Mouse (Mus musculus): ENCODE data around the gene Nckap1l. TPM values are rescaled to one million over a fixed set of nuclear protein-coding genes. Genes with fewer than 3 reads are reported as not detected.
"Not testable (repeated sequence)": the region's sequence is repeated elsewhere in the genome, so short reads cannot be mapped to it uniquely, and the experiment has no call there.

The Nckap1l gene
- total RNA-seq (2022), result 1 to 10 TPM in 1 of 4 experiments, under 1 TPM in 3; 0.27 to 1.0 (median 0.63) TPM

- DNase-seq (ENCODE audit: low spot score in 2 of 2), result no peak
These were observed at the start of gene Nckap1l for GRCm38 (mm10) chr15:103453551-103454218. Gene Nckap1l (plus strand): TSS chr15:103453794.

DNA sequence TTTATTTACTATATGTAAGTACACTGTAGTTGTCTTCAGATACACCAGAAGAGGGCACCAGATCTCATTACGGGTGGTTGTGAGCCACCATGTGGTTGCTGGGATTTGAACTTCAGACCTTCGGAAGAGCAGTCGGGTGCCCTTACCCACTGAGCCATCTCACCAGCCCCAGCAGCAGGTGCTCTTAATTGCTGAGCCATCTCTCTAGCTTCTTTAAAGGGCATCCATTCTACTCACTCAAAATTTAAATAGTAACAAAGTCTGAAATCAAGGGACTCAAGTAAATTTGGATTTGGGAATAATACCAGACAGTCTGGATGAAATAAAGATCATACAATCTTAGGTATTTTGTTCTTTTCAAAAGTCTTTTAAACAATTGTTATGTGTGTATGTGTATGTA, 48.0 kb upstream of the Nckap1l start:
- DNase-seq (ENCODE audit: low spot score in 2 of 2), result not testable (repeated sequence)

- DNase-seq (ENCODE audit: low spot score in 2 of 2), result no peak
These were observed 26.6 kb upstream of the Nckap1l start for GRCm38 (mm10) chr15:103427017-103427416.

DNA sequence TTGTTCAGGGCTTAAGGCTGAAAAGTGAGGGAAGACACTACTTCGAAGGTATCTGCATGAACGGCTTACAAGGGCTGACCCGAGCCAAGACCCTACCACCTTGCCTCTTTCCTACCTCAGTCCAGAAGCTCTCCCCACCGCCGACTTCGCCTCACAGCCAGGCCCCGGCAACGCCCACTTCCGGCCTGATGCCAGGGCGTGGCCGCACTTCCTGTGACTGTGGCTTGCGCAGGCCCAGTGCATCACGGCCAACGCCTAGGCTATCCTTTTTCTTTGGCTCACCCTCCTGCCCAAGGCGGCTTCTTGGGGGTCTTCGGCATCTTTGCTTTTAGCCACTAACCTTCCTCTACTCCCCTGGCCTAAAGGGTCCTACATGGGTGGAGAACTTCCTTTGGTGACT, 23.4 kb upstream of the Nckap1l start, which contains the start of gene Gtsf1:
Gene Gtsf1, minus strand, starts transcription at position 230 of the 400 bp plus-strand sequence.
- DNase-seq (ENCODE audit: low spot score in 2 of 2), result no peak

DNA sequence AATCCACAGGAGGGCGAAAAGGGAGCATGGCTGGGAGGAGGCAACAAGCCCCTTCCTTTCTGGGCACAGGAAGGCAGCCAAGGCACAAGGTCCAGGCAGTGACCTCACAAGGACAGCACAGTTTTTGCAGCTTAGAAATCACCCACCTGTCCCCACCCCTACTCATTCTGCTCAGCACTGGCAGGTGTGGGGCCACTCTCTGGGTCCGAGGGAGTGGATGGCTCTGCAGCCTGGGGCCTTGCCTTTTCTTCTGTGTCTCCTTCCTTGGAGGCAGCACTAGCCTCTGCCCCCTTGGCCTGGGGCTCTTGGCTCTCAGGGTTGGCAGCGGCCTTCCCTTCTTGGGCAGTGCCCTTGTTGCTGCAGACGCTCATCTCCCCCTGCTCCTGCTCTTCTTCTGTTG, 7.6 kb upstream of the Nckap1l start:
- not testable (repeated sequence) for DNase-seq (ENCODE audit: low spot score in 2 of 2)

- DNase-seq (ENCODE audit: low spot score in 2 of 2), result no peak
These were observed 5.2 kb upstream of the Nckap1l start, which contains the start of gene Gtsf2 for GRCm38 (mm10) chr15:103448369-103448768. Gene Gtsf2 (minus strand): TSS chr15:103448469.

GRCm38 (mm10) chr15:103454449-103454848, 855 bp downstream of the Nckap1l start:
- no peak for DNase-seq (ENCODE audit: low spot score in 2 of 2)

GRCm38 (mm10) chr15:103462539-103463261, 9.1 kb downstream of the Nckap1l start:
- no peak for DNase-seq (ENCODE audit: low spot score in 2 of 2)

GRCm38 (mm10) chr15:103471488-103472194, 18.0 kb downstream of the Nckap1l start:
- DNase-seq (ENCODE audit: low spot score in 2 of 2), result no peak

DNA sequence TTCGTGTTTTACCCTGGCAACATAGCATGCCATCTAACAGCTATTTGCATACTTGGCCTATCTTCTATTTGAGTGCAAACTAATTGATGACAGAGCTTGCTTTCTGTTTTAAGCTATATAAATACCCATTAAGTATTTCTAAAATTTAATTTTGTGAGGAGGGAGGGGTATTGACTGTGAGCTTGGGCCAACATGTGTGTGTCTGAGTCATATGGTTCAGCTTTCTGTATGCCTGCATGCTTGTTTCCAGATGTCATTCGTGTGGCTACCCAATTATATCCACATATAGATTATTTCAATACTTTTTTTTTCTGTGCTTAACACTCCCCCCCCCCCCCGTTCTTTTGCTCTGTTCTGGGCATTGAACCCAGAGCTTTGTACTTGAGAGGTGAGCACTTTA, 18.7 kb downstream of the Nckap1l start:
- DNase-seq (ENCODE audit: low spot score in 2 of 2), result no peak

DNA sequence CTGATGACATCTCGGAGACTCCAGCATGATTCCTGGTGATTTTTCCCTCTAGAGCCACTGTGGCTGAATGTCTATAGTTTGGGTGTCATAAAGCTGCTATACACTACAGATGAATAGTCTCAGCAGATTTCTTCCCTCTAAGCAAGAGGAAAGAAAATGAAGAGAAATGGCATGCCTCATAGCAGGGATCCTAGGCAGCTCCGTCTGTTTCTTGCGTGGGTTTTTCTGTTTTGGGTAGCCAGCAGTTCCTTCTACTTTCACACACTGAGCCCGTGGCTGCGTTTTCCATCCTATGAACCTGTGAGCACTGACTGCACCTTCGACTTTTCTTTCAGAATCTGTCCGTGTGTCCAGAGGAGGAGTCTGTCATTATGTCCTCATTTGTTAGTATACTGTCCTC, 19.6 kb downstream of the Nckap1l start:
- DNase-seq (ENCODE audit: low spot score in 2 of 2), result no peak

- no peak for DNase-seq (ENCODE audit: low spot score in 2 of 2)
These were observed 20.2 kb downstream of the Nckap1l start for GRCm38 (mm10) chr15:103473769-103474168.

DNA sequence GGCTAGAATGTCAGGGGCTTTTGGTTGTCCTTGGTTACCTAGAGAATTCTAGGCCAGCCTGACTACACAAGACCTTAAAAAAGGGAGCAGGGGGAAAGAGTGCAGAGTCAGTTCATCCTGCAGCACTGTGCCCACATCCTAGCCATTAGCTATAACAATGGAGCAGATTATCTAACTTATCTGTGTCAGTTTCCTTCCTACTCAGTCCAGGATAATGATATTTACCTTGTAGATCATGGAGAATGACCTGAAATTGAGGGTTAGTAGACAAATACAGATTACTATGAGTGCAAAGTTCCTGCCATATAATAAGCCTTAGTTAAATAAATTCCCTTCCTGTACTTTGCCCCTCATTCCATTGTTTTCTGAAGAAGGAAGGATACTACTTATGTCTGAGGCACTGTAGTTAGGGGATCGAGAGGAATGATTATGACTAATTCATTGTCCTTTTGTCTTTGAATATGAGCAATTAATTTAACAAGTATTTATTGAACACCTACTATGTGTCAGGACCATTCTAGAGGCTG, 25.5 kb downstream of the Nckap1l start:
- no peak for DNase-seq (ENCODE audit: low spot score in 2 of 2)

GRCm38 (mm10) chr15:103480129-103480528, 26.5 kb downstream of the Nckap1l start:
- no peak for DNase-seq (ENCODE audit: low spot score in 2 of 2)

DNA sequence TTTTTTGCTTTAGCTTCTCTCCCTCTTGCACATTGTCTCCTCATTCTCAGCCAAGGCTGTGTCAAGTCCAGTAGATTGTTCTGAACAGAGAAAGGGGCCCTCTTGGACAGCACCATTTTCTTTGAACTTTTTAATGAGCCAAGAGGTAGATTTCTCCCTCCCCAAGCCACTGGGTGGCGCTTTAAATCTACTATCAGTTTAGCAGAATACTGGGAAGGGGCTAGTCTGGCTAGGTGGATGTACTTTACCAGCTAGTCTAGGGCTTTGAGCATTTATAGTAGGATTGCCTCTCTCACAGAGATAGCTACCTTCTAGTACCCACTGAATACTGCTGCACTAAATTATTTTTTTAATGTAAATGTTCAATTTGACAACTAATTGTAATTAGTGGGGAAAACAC, 28.9 kb downstream of the Nckap1l start:
- no peak for DNase-seq (ENCODE audit: low spot score in 2 of 2)

GRCm38 (mm10) chr15:103484490-103484889, 30.9 kb downstream of the Nckap1l start:
- no peak for DNase-seq (ENCODE audit: low spot score in 2 of 2)

DNA sequence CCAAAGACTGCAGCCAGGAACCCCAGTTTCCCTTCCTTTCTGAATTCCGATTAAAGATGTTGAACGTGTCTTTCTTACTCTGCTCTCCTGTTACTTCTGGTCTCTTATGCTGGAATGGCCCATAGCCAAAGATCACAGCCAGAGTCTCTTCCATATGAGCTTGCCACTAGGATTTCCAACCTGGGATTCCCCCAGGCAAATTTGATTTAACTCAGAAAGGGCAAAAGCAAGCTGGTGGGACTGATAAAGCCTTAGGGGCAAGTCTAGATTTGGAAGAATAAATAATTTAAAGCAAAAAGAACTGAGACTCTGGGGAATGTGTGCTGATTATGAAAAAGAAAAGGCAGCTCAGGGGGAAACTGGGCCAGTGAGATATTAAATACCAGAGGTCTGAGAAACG, 31.5 kb downstream of the Nckap1l start:
- DNase-seq (ENCODE audit: low spot score in 2 of 2), result no peak

- no peak for DNase-seq (ENCODE audit: low spot score in 2 of 2)
These were observed 33.1 kb downstream of the Nckap1l start for GRCm38 (mm10) chr15:103486658-103487057.

- DNase-seq (ENCODE audit: low spot score in 2 of 2), result no peak
These were observed 34.7 kb downstream of the Nckap1l start for GRCm38 (mm10) chr15:103488336-103488735.

GRCm38 (mm10) chr15:103496204-103497140, 42.9 kb downstream of the Nckap1l start:
- no peak for DNase-seq (ENCODE audit: low spot score in 2 of 2)

DNA sequence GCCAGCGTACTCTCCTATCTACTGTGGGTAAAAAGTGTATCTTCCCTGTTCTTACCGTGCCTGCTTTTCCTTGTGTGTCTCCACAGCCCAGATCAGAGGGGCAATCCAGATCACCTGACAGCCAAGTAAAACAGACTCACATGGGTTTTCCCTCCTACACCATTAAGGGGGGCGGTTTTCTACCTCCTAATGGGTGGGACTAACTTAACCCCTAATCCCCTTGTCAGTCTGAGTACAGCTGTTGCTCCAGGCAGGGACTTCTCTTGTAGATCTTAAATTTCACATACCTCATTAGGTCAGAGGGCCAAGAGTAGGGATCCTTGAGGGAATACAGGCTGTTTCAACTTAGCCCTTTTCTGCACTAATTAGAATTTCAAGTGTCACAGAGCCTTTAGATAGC, 44.6 kb downstream of the Nckap1l start:
- no peak for DNase-seq (ENCODE audit: low spot score in 2 of 2)

Data from gastrocnemius, adult 8-10 months (tissue).